Mouse (Mus musculus): ENCODE results near the gene Car5a. TPM values are rescaled to one million over a fixed set of nuclear protein-coding genes. Genes with fewer than 3 reads are reported as not detected.

Gene Car5a
- total and polyA plus RNA-seq, 2 experiments from 2014 or later: 0.52 TPM; not detected in 1

- no peaks in the 10 kb centered on the region for H3K4me1 ChIP-seq (ENCODE audit: insufficient read depth)
- H3K9ac ChIP-seq: no peak overlapping the region
- H3K27ac ChIP-seq (ENCODE audit: low read depth, low read length): no peak overlapping the region
- no peaks in the 10 kb centered on the region for H3K36me3 ChIP-seq (ENCODE audit: insufficient read depth)
- no peak overlapping the region for H3K4me3 ChIP-seq (ENCODE audit: low read depth, low read length)
- no peaks in the 10 kb centered on the region for H3K9me3 ChIP-seq (ENCODE audit: low read length)
- no peak overlapping the region for H3K4me2 ChIP-seq (ENCODE audit: low read depth)
- ATAC-seq: no peak
- H3K27me3 ChIP-seq (ENCODE audit: insufficient read depth, low read length): no peaks in the 10 kb centered on the region
- WGBS: 89% methylated on average over 5 of the region's 5 CpGs
- DNase-seq: no peak
- no peak for TF ChIP-seq CTCF (IDR thresholded peaks at IDR 0.05; ENCODE audit: low read depth)
Measured at GRCm38 (mm10) chr8:121868196-121868595, 76.5 kb downstream of the Car5a start.

Small RNA genes lying within 50 kb of the gene (microRNA-seq; reads per million reads assigned to microRNA genes)
- 0.24 to 0.77 reads per million in 2 experiments for gene Mir7237

Other genes starting within 250 kb of the Car5a start
- 64.2 and 65.8 TPM in 2 replicates for gene Jph3, start 215.3 kb downstream of the Car5a start, total RNA-seq (2014; rRNA removed)
- gene Jph3, start 215.3 kb downstream of the Car5a start, polyA plus RNA-seq (2015; fragmentation: Nextera tagmentation; extraction: Ambion mirVana): 123 and 127 TPM in 2 replicates
- 46.1 and 51.4 TPM in 2 replicates for gene Klhdc4, start 115.3 kb downstream of the Car5a start, total RNA-seq (2014; rRNA removed)
- 40.1 and 40.3 TPM in 2 replicates for gene Klhdc4, start 115.3 kb downstream of the Car5a start, polyA plus RNA-seq (2015; fragmentation: Nextera tagmentation; extraction: Ambion mirVana)
- gene Slc7a5, start 37.2 kb downstream of the Car5a start, total RNA-seq (2014; rRNA removed): 58.1 and 99.4 TPM in 2 replicates
- gene Slc7a5, start 37.2 kb downstream of the Car5a start, polyA plus RNA-seq (2015; fragmentation: Nextera tagmentation; extraction: Ambion mirVana): 64.7 and 67.9 TPM in 2 replicates
- gene Banp, start 4.8 kb upstream of the Car5a start, total RNA-seq (2014; rRNA removed): 37.9 and 44.1 TPM in 2 replicates
- 29.3 and 30.0 TPM in 2 replicates for gene Banp, start 4.8 kb upstream of the Car5a start, polyA plus RNA-seq (2015; fragmentation: Nextera tagmentation; extraction: Ambion mirVana)